Mouse (Mus musculus) left cerebral cortex, postnatal 36 days (tissue): ENCODE measurements around the gene Hk1. TPM values are rescaled to one million over a fixed set of nuclear protein-coding genes. Genes with fewer than 3 reads are reported as not detected.

ENCODE experiments used
- DNase-seq, 2 experiments: peaks; one replicate each; pipeline ENCODE4 v3.0.0; 2021 to 2022; ENCODE audit warnings: low spot score in 2 of 2, mixed read lengths in 1 of 2
- intact Hi-C: fragments of 180-260 bp; cut with DNase I; formaldehyde crosslinking; loops from one replicate; pipeline ENCODE4 v1.15.1; 2025
- total RNA-seq, 2 experiments: library from RNA; stranded (reverse); gene quantifications; 2 replicates each; pipeline ENCODE4 v1.2.3; 2021

Hk1 gene
- total RNA-seq = 100 to 1,000 TPM; 310 to 327 TPM

- no peak for DNase-seq
- intact Hi-C loops = no loop called here
Measured at GRCm38 (mm10) chr10:62379808-62380207, at the start of gene Hk1. Hk1 (minus strand) TSS chr10:62379908.

GRCm38 (mm10) chr10:62425081-62425871, 45.6 kb upstream of the Hk1 start:
- intact Hi-C loops = no loop called here
- DNase-seq = no peak

- intact Hi-C loops = no loop called here
- no peak for DNase-seq
Measured at GRCm38 (mm10) chr10:62422255-62422654, 42.5 kb upstream of the Hk1 start, which contains the start of gene Hkdc1. Hkdc1 (minus strand) TSS chr10:62422491.

- no peak for DNase-seq
- intact Hi-C loops = no loop called here
Measured at GRCm38 (mm10) chr10:62421127-62421526, 41.4 kb upstream of the Hk1 start.

- intact Hi-C loops = no loop called here
- DNase-seq = no peak
Measured at GRCm38 (mm10) chr10:62420399-62420798, 40.7 kb upstream of the Hk1 start.

GRCm38 (mm10) chr10:62419422-62419821, 39.7 kb upstream of the Hk1 start:
- intact Hi-C loops = loop anchor here (10.0 kb wide), 1 partner anchor 235 kb away; no protein-coding TSS in a partner anchor
- DNase-seq = no peak

GRCm38 (mm10) chr10:62418831-62419356, 39.2 kb upstream of the Hk1 start:
- intact Hi-C loops = loop anchor here (10.0 kb wide), 1 partner anchor 234 kb away; no protein-coding TSS in a partner anchor

GRCm38 (mm10) chr10:62413606-62413982, 33.9 kb upstream of the Hk1 start:
- no peak for DNase-seq
- intact Hi-C loops = loop anchor here (5.0 to 10.0 kb wide), 3 partner anchors 71 to 229 kb away; no protein-coding TSS in a partner anchor

More at GRCm38 (mm10) chr10:62418831-62419356, 39.2 kb upstream of the Hk1 start:
- DNase-seq = no peak

GRCm38 (mm10) chr10:62412906-62413605, 33.3 kb upstream of the Hk1 start:
- intact Hi-C loops = loop anchor here (5.0 to 10.0 kb wide), 3 partner anchors 71 to 228 kb away; no protein-coding TSS in a partner anchor
- no peak for DNase-seq

- DNase-seq = peak; percentile 30 to 49
Measured at GRCm38 (mm10) chr10:62411431-62412410, 32.0 kb upstream of the Hk1 start.

GRCm38 (mm10) chr10:62410943-62411342, 31.2 kb upstream of the Hk1 start:
- intact Hi-C loops = loop anchor here (5.0 to 10.0 kb wide), 3 partner anchors 69 to 226 kb away; no protein-coding TSS in a partner anchor

More at GRCm38 (mm10) chr10:62411431-62412410, 32.0 kb upstream of the Hk1 start:
- intact Hi-C loops = loop anchor here (5.0 to 10.0 kb wide), 3 partner anchors 69 to 227 kb away; no protein-coding TSS in a partner anchor

GRCm38 (mm10) chr10:62404901-62405300, 25.2 kb upstream of the Hk1 start:
- intact Hi-C loops = no loop called here
- no peak for DNase-seq

More at GRCm38 (mm10) chr10:62410943-62411342, 31.2 kb upstream of the Hk1 start:
- peak; percentile 62 to 65 for DNase-seq

- peak in 1 of 2 experiments; percentile 26 for DNase-seq
Measured at GRCm38 (mm10) chr10:62401641-62402111, 22.0 kb upstream of the Hk1 start.

GRCm38 (mm10) chr10:62383011-62383410, 3.3 kb upstream of the Hk1 start:
- intact Hi-C loops = no loop called here
- no peak for DNase-seq

More at GRCm38 (mm10) chr10:62401641-62402111, 22.0 kb upstream of the Hk1 start:
- intact Hi-C loops = no loop called here

GRCm38 (mm10) chr10:62380936-62381335, 1.2 kb upstream of the Hk1 start:
- intact Hi-C loops = no loop called here
- no peak for DNase-seq

- intact Hi-C loops = no loop called here
- no peak for DNase-seq
Measured at GRCm38 (mm10) chr10:62358827-62359226, 20.9 kb downstream of the Hk1 start.

- intact Hi-C loops = no loop called here
- peak; percentile 32 for DNase-seq
Measured at GRCm38 (mm10) chr10:62356105-62356730, 23.5 kb downstream of the Hk1 start.

GRCm38 (mm10) chr10:62345147-62345546, 34.6 kb downstream of the Hk1 start:
- intact Hi-C loops = no loop called here
- DNase-seq = no peak
